Mouse (Mus musculus) brain, embryonic 14.5 days (tissue): ENCODE results near the gene Keap1.

Source experiments
- CTCF ChIP-seq: fragments of 200-500 bp; IDR thresholded peaks from 2 replicates; pipeline ENCODE4 v1.5.1; 2012; ENCODE audit warnings: inconsistent platforms, mild to moderate bottlenecking, moderate library complexity, borderline replicate concordance; ENCODE audit not compliant: insufficient read depth, insufficient read length; ENCODE audit errors: extremely low read depth
- POLR2A ChIP-seq: fragments of 200-500 bp; IDR thresholded peaks from 2 replicates; pipeline ENCODE4 v1.6.1; 2012; ENCODE audit warnings: mild to moderate bottlenecking, inconsistent platforms, borderline replicate concordance; ENCODE audit not compliant: poor library complexity, insufficient read depth, insufficient read length, severe bottlenecking; ENCODE audit errors: extremely low read depth

- no peak for TF ChIP-seq CTCF
- TF ChIP-seq POLR2A = 0 out of 2 replicates have a peak, but pooled peaks have one; percentile 19
Observed at GRCm38 (mm10) chr9:21196521-21197433, 42.4 kb downstream of the Keap1 start.
